ENCODE assay signal across 8 mouse cellular contexts in genomic region chr9:108936418-108937364, GRCm38 (mm10). TPM values are rescaled to one million over a fixed set of nuclear protein-coding genes. Genes with fewer than 3 reads are reported as not detected.
DNase-seq lines count a peak whose midpoint lies in the region; ATAC-seq and TF ChIP-seq lines count a peak whose summit lies in the region.

Gene Uqcrc1 (plus strand): TSS chr9:108936633.

- peaks cover 6% of the 10 kb centered on the region for H3K27me3 ChIP-seq in C2C12 (ENCODE audit: control insufficient read depth, insufficient read depth, insufficient read length)
- no peaks in the 10 kb centered on the region for H3K27me3 ChIP-seq in erythroblast, embryonic 14.5 days (ENCODE audit: control insufficient read depth)
- H3K27me3 ChIP-seq in heart, embryonic 11.5 days (ENCODE audit: control insufficient read depth, insufficient read depth, low read length): no peaks in the 10 kb centered on the region
- H3K27me3 ChIP-seq in kidney, embryonic 16.5 days (ENCODE audit: insufficient read depth, low read length): no peaks in the 10 kb centered on the region
- no peaks in the 10 kb centered on the region for H3K27me3 ChIP-seq in liver, adult 2 months (ENCODE audit: control insufficient read depth, insufficient read depth, low read length)
- peaks cover 8% of the 10 kb centered on the region for H3K27me3 ChIP-seq in myocyte (ENCODE audit: control insufficient read depth, insufficient read depth, insufficient read length)
- H3K27me3 ChIP-seq in splenic B cell, adult 2 months (ENCODE audit: control insufficient read depth, insufficient read depth, low read length, poor library complexity, severe bottlenecking): no peaks in the 10 kb centered on the region

- no peaks in the 10 kb centered on the region for H3K9me3 ChIP-seq in erythroblast, embryonic 14.5 days (ENCODE audit: control insufficient read depth, low read length)
- no peaks in the 10 kb centered on the region for H3K9me3 ChIP-seq in heart, embryonic 11.5 days (replicated peaks; ENCODE audit: control insufficient read depth, low read length)
- H3K9me3 ChIP-seq in kidney, embryonic 16.5 days (ENCODE audit: low read length): no peaks in the 10 kb centered on the region

- H3K79me3 ChIP-seq in C2C12 (ENCODE audit: low read depth): peaks cover 24% of the 10 kb centered on the region

- H3ac ChIP-seq in C2C12 (ENCODE audit: control insufficient read depth, insufficient read length, low read depth): peak within 1 kb of the TSS; percentile 96
- peak within 1 kb of the TSS; percentile 55 for H3ac ChIP-seq in myocyte (ENCODE audit: control insufficient read depth, insufficient read length)

- H3K4me1 ChIP-seq in erythroblast, embryonic 14.5 days (ENCODE audit: control insufficient read depth): peaks cover 27% of the 10 kb centered on the region
- H3K4me1 ChIP-seq in heart, embryonic 11.5 days (ENCODE audit: control insufficient read depth, insufficient read depth, low read length): no peaks in the 10 kb centered on the region; the same call in none of the 2 replicates
- peaks cover 5% of the 10 kb centered on the region for H3K4me1 ChIP-seq in kidney, embryonic 16.5 days (ENCODE audit: insufficient read depth, low read length)
- H3K4me1 ChIP-seq in liver, adult 2 months (ENCODE audit: control insufficient read depth, insufficient read depth, low read length): no peaks in the 10 kb centered on the region

- H3K27ac ChIP-seq in heart, embryonic 11.5 days (ENCODE audit: low read depth, low read length): peak within 1 kb of the TSS; percentile 84
- peak within 1 kb of the TSS; percentile 79 for H3K27ac ChIP-seq in kidney, embryonic 16.5 days (ENCODE audit: low read length)
- peak within 1 kb of the TSS; percentile 84 for H3K27ac ChIP-seq in liver, adult 2 months (replicated peaks; ENCODE audit: insufficient read depth, low read depth, low read length)

- H3K79me2 ChIP-seq in C2C12 (ENCODE audit: control insufficient read depth, insufficient read depth) (peaks cover 52% of the 10 kb centered on the region), myocyte (ENCODE audit: control insufficient read depth, insufficient read depth) (peaks cover 42% of the 10 kb centered on the region)
- peaks cover 23% of the 10 kb centered on the region; the same call in 1 of the 2 replicates for H3K79me2 ChIP-seq in liver, adult 2 months (ENCODE audit: control insufficient read depth, insufficient read depth, low read length)

- WGBS in heart, embryonic 11.5 days (ENCODE audit: insufficient replicate concordance): 1% methylated on average over 57 of the region's 58 CpGs
- WGBS in kidney, embryonic 16.5 days: under 1% methylated on average over 58 of the region's 58 CpGs
- under 1% methylated on average over 58 of the region's 58 CpGs for WGBS in liver, adult 2 months

- peak; percentile 78 for ATAC-seq in heart, embryonic 11.5 days (replicated peaks; ENCODE audit: insufficient number of reproducible peaks, low FRiP score, low TSS enrichment)
- peak; percentile 91 for ATAC-seq in kidney, embryonic 16.5 days (ENCODE audit: low FRiP score, low TSS enrichment)

- peak; percentile 99 for DNase-seq in brain, embryonic 14.5 days (ENCODE audit: low read depth)
- peak; percentile 87 for DNase-seq in liver, adult 2 months (ENCODE audit: extremely low read depth, low read depth, low spot score)
- peak; percentile 100 for DNase-seq in splenic B cell, adult 2 months (ENCODE audit: low read depth, low spot score)

- H3K4me3 ChIP-seq in C2C12 (ENCODE audit: insufficient read depth, poor library complexity, severe bottlenecking) (peak within 1 kb of the TSS; percentile 89), myocyte (peak within 1 kb of the TSS; percentile 89)
- peak within 1 kb of the TSS; percentile 76 for H3K4me3 ChIP-seq in erythroblast, embryonic 14.5 days (replicated peaks)
- peak within 1 kb of the TSS; percentile 75 for H3K4me3 ChIP-seq in heart, embryonic 11.5 days (ENCODE audit: low read depth, low read length)
- peak within 1 kb of the TSS; percentile 98 for H3K4me3 ChIP-seq in kidney, embryonic 16.5 days (ENCODE audit: low read length)
- peak within 1 kb of the TSS; percentile 84 for H3K4me3 ChIP-seq in liver, adult 2 months (ENCODE audit: insufficient read depth, low read depth, low read length)

- H3K36me3 ChIP-seq in C2C12 (ENCODE audit: control insufficient read depth, insufficient read depth) (peaks cover 33% of the 10 kb centered on the region), myocyte (ENCODE audit: control insufficient read depth, insufficient read depth) (peaks cover 22% of the 10 kb centered on the region)
- H3K36me3 ChIP-seq in erythroblast, embryonic 14.5 days (ENCODE audit: control insufficient read depth): peaks cover 37% of the 10 kb centered on the region
- H3K36me3 ChIP-seq in heart, embryonic 11.5 days (ENCODE audit: control insufficient read depth, insufficient read depth, low read length): peaks cover 19% of the 10 kb centered on the region
- peaks cover 34% of the 10 kb centered on the region for H3K36me3 ChIP-seq in kidney, embryonic 16.5 days (ENCODE audit: insufficient read depth, low read length)
- peaks cover 24% of the 10 kb centered on the region for H3K36me3 ChIP-seq in liver, adult 2 months (ENCODE audit: control insufficient read depth, insufficient read depth, low read length)
- H3K36me3 ChIP-seq in splenic B cell, adult 2 months (ENCODE audit: control insufficient read depth, insufficient read depth, low read length, poor library complexity, severe bottlenecking): peaks cover 2% of the 10 kb centered on the region

- peak within 1 kb of the TSS; percentile 84 for H3K9ac ChIP-seq in heart, embryonic 11.5 days (ENCODE audit: low read depth, low read length)
- peak within 1 kb of the TSS; percentile 94 for H3K9ac ChIP-seq in kidney, embryonic 16.5 days (replicated peaks; ENCODE audit: low read length)
- H3K9ac ChIP-seq in liver, adult 2 months (ENCODE audit: low read depth, low read length): peak within 1 kb of the TSS; percentile 92

- peak; percentile 69; the same call in 1 of the 2 replicates for TF ChIP-seq POLR2A in brain, embryonic 14.5 days (IDR thresholded peaks at IDR 0.05; ENCODE audit: borderline replicate concordance, extremely low read depth, insufficient read depth, insufficient read length, poor library complexity, severe bottlenecking)
- TF ChIP-seq POLR2A in liver, adult 2 months (IDR thresholded peaks at IDR 0.05; ENCODE audit: extremely low read depth, insufficient read depth, low read length): peak; percentile 92
- peak; percentile 99 for TF ChIP-seq POLR2A in myocyte (IDR thresholded peaks at IDR 0.05; ENCODE audit: insufficient read length, low read depth)

- TF ChIP-seq CTCF in C2C12 (IDR thresholded peaks at IDR 0.05; ENCODE audit: control insufficient read depth, insufficient read depth, insufficient read length): peak; percentile 78
- TF ChIP-seq CTCF in brain, embryonic 14.5 days (IDR thresholded peaks at IDR 0.05; ENCODE audit: borderline replicate concordance, extremely low read depth, insufficient read depth, insufficient read length): peak; percentile 92
- peak; percentile 88 for TF ChIP-seq CTCF in liver, adult 2 months (IDR thresholded peaks at IDR 0.05; ENCODE audit: low read depth, low read length)

- H3K4me2 ChIP-seq in heart, embryonic 11.5 days: peak within 1 kb of the TSS; percentile 72
- H3K4me2 ChIP-seq in kidney, embryonic 16.5 days (replicated peaks; ENCODE audit: low read depth, low read length): peak within 1 kb of the TSS; percentile 66
- H3K4me2 ChIP-seq in myocyte (ENCODE audit: low read depth): peak within 1 kb of the TSS; percentile 74

TF ChIP-seq in C2C12, 6 proteins besides CTCF, POLR2A, EP300 and RAD21:
- TF ChIP-seq CEBPB (IDR thresholded peaks at IDR 0.05; ENCODE audit: low read depth) (no peak), FOSL1 (IDR thresholded peaks at IDR 0.05; ENCODE audit: insufficient read depth, low read length, poor library complexity, severe bottlenecking) (no peak), USF1 (IDR thresholded peaks at IDR 0.05; ENCODE audit: low read depth) (no peak), MYOD1 (IDR thresholded peaks at IDR 0.05; ENCODE audit: control insufficient read depth, insufficient read length, low read depth) (no peak), MYOG (IDR thresholded peaks at IDR 0.05; ENCODE audit: control insufficient read depth, extremely low read depth, insufficient read length) (no peak), MAX (IDR thresholded peaks at IDR 0.05) (no peak)
TF ChIP-seq in C2C12: peak in this region for 0.

TF ChIP-seq in myocyte, 11 proteins besides CTCF, POLR2A, EP300 and RAD21:
- TF ChIP-seq MYOD1 (IDR thresholded peaks at IDR 0.05; ENCODE audit: control insufficient read depth in 1 of 3, insufficient read length in 2 of 3, low read depth in 2 of 3) (peak in 1 of 3 experiments; percentile 30), POLR2AphosphoS2 (IDR thresholded peaks at IDR 0.05; ENCODE audit: insufficient read length, low read depth) (peak; percentile 94), TCF12 (IDR thresholded peaks at IDR 0.05; ENCODE audit: insufficient read depth, poor library complexity, severe bottlenecking) (no peak), SRF (IDR thresholded peaks at IDR 0.05; ENCODE audit: control insufficient read depth, insufficient read length, low read depth) (no peak), TCF3 (IDR thresholded peaks at IDR 0.05; ENCODE audit: insufficient read length, low read depth) (no peak), MAX (IDR thresholded peaks at IDR 0.05; ENCODE audit: low read depth) (no peak), CEBPB (IDR thresholded peaks at IDR 0.05; ENCODE audit: insufficient read depth, poor library complexity, severe bottlenecking) (no peak), REST (IDR thresholded peaks at IDR 0.05; ENCODE audit: insufficient read depth, insufficient read length) (no peak)

RNA-seq across cellular contexts. Expression of gene Uqcrc1, which starts in this region (rescaled TPM):
- polyA plus RNA-seq in C2C12 (2012; fragmentation: generic; extraction: Trizol) (382 TPM), myocyte (2012; fragmentation: generic; extraction: Trizol) (468 TPM)
- polyA plus RNA-seq in brain, embryonic 14.5 days (2012; rRNA removed): 363 and 420 TPM in 2 replicates
- 51.8 and 56.5 TPM in 2 replicates for polyA plus RNA-seq in erythroblast, embryonic 14.5 days (2012)
- 707 and 751 TPM in 2 replicates for polyA plus RNA-seq in heart, embryonic 11.5 days (2014; fragmentation: Nextera tagmentation; extraction: Ambion mirVana)
- 621 and 666 TPM in 2 replicates for polyA plus RNA-seq in kidney, embryonic 16.5 days (2015; fragmentation: Nextera tagmentation; extraction: Ambion mirVana)
- 323 and 384 TPM in 2 replicates for total RNA-seq in liver, adult 2 months (2014; rRNA removed)
- polyA plus RNA-seq in liver, adult 2 months (2012; rRNA removed): 623 and 677 TPM in 2 replicates

Comparison
In these comparisons a context has a peak if more than half of its experiments do, and no peak if none do; other contexts are left out.
1. Peak in every context shown above with its lines: DNase-seq, ATAC-seq, H3K4me3 ChIP-seq and H3K27ac ChIP-seq.